Mouse (Mus musculus): Measurements from ENCODE around the gene Ppp4r3a.
A peak's percentile ranks its signal among the peaks of the same experiment; 100 is the strongest.
"Not testable (repeated sequence)": the region's sequence is repeated elsewhere in the genome, so short reads cannot be mapped to it uniquely, and the experiment has no call there.

Ppp4r3a gene

GRCm38 (mm10) chr12:101028247-101028953 is 55.1 kb downstream of the Ppp4r3a start:
- no peak for DNase-seq

- DNase-seq = peak; percentile 41
Measured at GRCm38 (mm10) chr12:101027451-101028246, 55.9 kb downstream of the Ppp4r3a start.

- no peak for DNase-seq
Measured at GRCm38 (mm10) chr12:101026946-101027345, 56.6 kb downstream of the Ppp4r3a start.

GRCm38 (mm10) chr12:101026518-101026917 is 57.0 kb downstream of the Ppp4r3a start:
- no peak for DNase-seq

GRCm38 (mm10) chr12:101026025-101026424 is 57.5 kb downstream of the Ppp4r3a start:
- DNase-seq = no peak

GRCm38 (mm10) chr12:101025379-101025778 is 58.1 kb downstream of the Ppp4r3a start:
- no peak for DNase-seq

- DNase-seq = no peak
Measured at GRCm38 (mm10) chr12:101024824-101025223, 58.7 kb downstream of the Ppp4r3a start.

- no peak for DNase-seq
Measured at GRCm38 (mm10) chr12:101023143-101023542, 60.4 kb downstream of the Ppp4r3a start.

- no peak for DNase-seq
Measured at GRCm38 (mm10) chr12:101022353-101022752, 61.1 kb downstream of the Ppp4r3a start.

- DNase-seq = no peak
Measured at GRCm38 (mm10) chr12:101021484-101022226, 61.8 kb downstream of the Ppp4r3a start.

GRCm38 (mm10) chr12:101020210-101021015 is 63.1 kb downstream of the Ppp4r3a start:
- no peak for DNase-seq

- no peak for DNase-seq
Measured at GRCm38 (mm10) chr12:101019443-101019842, 64.1 kb downstream of the Ppp4r3a start.

GRCm38 (mm10) chr12:101019031-101019430 is 64.5 kb downstream of the Ppp4r3a start:
- no peak for DNase-seq

- DNase-seq = no peak
Measured at GRCm38 (mm10) chr12:101017971-101018371, 65.5 kb downstream of the Ppp4r3a start.

GRCm38 (mm10) chr12:101016412-101016928 is 67.0 kb downstream of the Ppp4r3a start:
- DNase-seq = no peak

- no peak for DNase-seq
Measured at GRCm38 (mm10) chr12:101015926-101016325, 67.6 kb downstream of the Ppp4r3a start.

GRCm38 (mm10) chr12:101015165-101015560 is 68.3 kb downstream of the Ppp4r3a start:
- no peak for DNase-seq

GRCm38 (mm10) chr12:101014549-101015164 is 68.8 kb downstream of the Ppp4r3a start:
- DNase-seq = no peak

- not testable (repeated sequence) for DNase-seq
Measured at GRCm38 (mm10) chr12:101013668-101014067, 69.8 kb downstream of the Ppp4r3a start.

GRCm38 (mm10) chr12:101013078-101013665 is 70.3 kb downstream of the Ppp4r3a start:
- peak; percentile 47 for DNase-seq

Measured in kidney, adult 18-20 months (tissue).